Mouse (Mus musculus) lung, embryonic 16.5 days (tissue): Measurements from ENCODE around the gene Slc11a1. TPM values are rescaled to one million over a fixed set of nuclear protein-coding genes. Genes with fewer than 3 reads are reported as not detected.

ENCODE experiments used
- ATAC-seq: fragments of 200-750 bp; cut with Nextera tagmentation; 2 replicates; pipeline ENCODE4 v1.8.0; 2017; ENCODE audit warnings: low read depth, mild to moderate bottlenecking, moderate library complexity
- H3K27ac ChIP-seq: fragments of 300-500 bp; sonication (generic); 2 replicates; pipeline ENCODE4 v1.5.1; 2014; ENCODE audit warnings: mild to moderate bottlenecking, control low read depth, low read length
- H3K27me3 ChIP-seq: fragments of 300-500 bp; sonication (generic); 2 replicates; pipeline ENCODE4 v1.6.1; 2014; ENCODE audit warnings: low read depth, low read length, mixed read lengths; ENCODE audit not compliant: control insufficient read depth, insufficient read depth
- H3K36me3 ChIP-seq: fragments of 300-500 bp; sonication (generic); 2 replicates; pipeline ENCODE4 v1.6.1; 2014; ENCODE audit warnings: low read length; ENCODE audit not compliant: control insufficient read depth, insufficient read depth
- H3K4me1 ChIP-seq: fragments of 300-500 bp; sonication (generic); replicated peaks from 2 replicates; pipeline ENCODE4 v1.6.1; 2014; ENCODE audit warnings: low read length, mixed read lengths; ENCODE audit not compliant: control insufficient read depth, insufficient read depth
- H3K4me2 ChIP-seq: fragments of 300-500 bp; sonication (generic); 2 replicates; pipeline ENCODE4 v1.6.1; 2014; ENCODE audit warnings: low read depth, low read length, control low read depth
- H3K4me3 ChIP-seq: fragments of 300-500 bp; sonication (generic); 2 replicates; pipeline ENCODE4 v1.5.1; 2014; ENCODE audit warnings: mild to moderate bottlenecking, low read length, control low read depth
- H3K9ac ChIP-seq: fragments of 300-500 bp; sonication (generic); 2 replicates; pipeline ENCODE4 v1.6.1; 2014; ENCODE audit warnings: low read length, control low read depth
- H3K9me3 ChIP-seq: fragments of 300-500 bp; sonication (generic); 2 replicates; pipeline ENCODE4 v1.6.1; 2016; ENCODE audit warnings: low read length; ENCODE audit not compliant: control insufficient read depth
- WGBS: fragments of 180-500 bp; shearing (Covaris S2); extraction: QIAGEN DNeasy Blood & Tissue Kit; methylation state at CpG from one replicate; pipeline ENCODE4 v1.1.7; 2014; 5-methylcytosine and 5-hydroxymethylcytosine counted together
- microRNA counts: library from miRNA; unstranded; fragments of <30 nt; microRNA quantifications from one replicate; lab custom pipeline; 2016
- microRNA-seq: library from miRNA; unstranded; fragments of <30 nt; microRNA quantifications from one replicate; pipeline ENCODE4, GENCODE M21; 2016
- polyA plus RNA-seq: library from polyadenylated mRNA; unstranded; fragments of >200 nt; fragmentation: Nextera tagmentation; extraction: Ambion mirVana; gene quantifications from 2 replicates; pipeline ENCODE4 v1.2.1, GENCODE M21; 2015

Gene Slc11a1
- polyA plus RNA-seq, 1 experiment from 2014 or later, result 3.5 TPM

GRCm38 (mm10) chr1:74435563-74435962 is 60.6 kb downstream of the Slc11a1 start:
- WGBS, result 65% methylated on average over 6 of the region's 6 CpGs
- Histone ChIP-seq H3K27me3 (no peaks in the 10 kb centered on the region), H3K9me3 (no peaks in the 10 kb centered on the region), H3K4me2 (no peak overlapping the region), H3K4me3 (no peak overlapping the region), H3K36me3 (peaks cover 17% of the 10 kb centered on the region), H3K9ac (no peak overlapping the region), H3K27ac (no peak overlapping the region), H3K4me1 (no peaks in the 10 kb centered on the region)
- no peak for ATAC-seq

MicroRNAs within 50 kb of the gene (microRNA counts, 519-probe panel; counts per million panel counts)
- microRNA mmu-miR-26b (lab: Ali Mortazavi, UCI), result 3,741 counts per million, percentile 76 among the panel's probes with 10 or more counts

Small RNA genes lying within 50 kb of the gene (microRNA-seq; reads per million reads assigned to microRNA genes)
- 39,414 reads per million, percentile 99 among the genes with 10 or more reads in this experiment for gene Mir26b

Other genes starting within 250 kb of the Slc11a1 start
- 0.31 and 0.64 TPM in 2 replicates for gene Rufy4, start 249.7 kb upstream of the Slc11a1 start, polyA plus RNA-seq
- 0.21 and 0.43 TPM in 2 replicates for gene Cxcr2, start 221.2 kb upstream of the Slc11a1 start, polyA plus RNA-seq
- not detected in 2 replicates for gene Cxcr1, start 180.6 kb upstream of the Slc11a1 start, polyA plus RNA-seq
- gene Arpc2, start 139.1 kb upstream of the Slc11a1 start, polyA plus RNA-seq, result 418 and 448 TPM in 2 replicates
- 0.19 and 0.40 TPM in 2 replicates for gene Gpbar1, start 96.6 kb upstream of the Slc11a1 start, polyA plus RNA-seq
- 252 and 267 TPM in 2 replicates for gene Aamp, start 90.5 kb upstream of the Slc11a1 start, polyA plus RNA-seq
- 123 and 126 TPM in 2 replicates for gene Pnkd, start 90.3 kb upstream of the Slc11a1 start, polyA plus RNA-seq
- 57.9 and 63.0 TPM in 2 replicates for gene Tmbim1, start 69.6 kb upstream of the Slc11a1 start, polyA plus RNA-seq
- gene Catip, start 13.1 kb upstream of the Slc11a1 start, polyA plus RNA-seq, result 1.9 and 3.0 TPM in 2 replicates
- 90.8 and 93.9 TPM in 2 replicates for gene Ctdsp1, start 16.3 kb downstream of the Slc11a1 start, polyA plus RNA-seq
- gene Vil1, start 34.2 kb downstream of the Slc11a1 start, polyA plus RNA-seq, result 0.43 and 0.87 TPM in 2 replicates
- gene Cnot9, start 130.9 kb downstream of the Slc11a1 start, polyA plus RNA-seq, result 54.0 and 60.2 TPM in 2 replicates
- gene Plcd4, start 167.7 kb downstream of the Slc11a1 start, polyA plus RNA-seq, result 0.40 and 0.78 TPM in 2 replicates
- 29.9 and 31.0 TPM in 2 replicates for gene Usp37, start 169.1 kb downstream of the Slc11a1 start, polyA plus RNA-seq
- gene Zfp142, start 213.1 kb downstream of the Slc11a1 start, polyA plus RNA-seq, result 5.9 and 6.7 TPM in 2 replicates
- gene Bcs1l, start 213.1 kb downstream of the Slc11a1 start, polyA plus RNA-seq, result 18.2 and 18.5 TPM in 2 replicates
- gene Rnf25, start 226.2 kb downstream of the Slc11a1 start, polyA plus RNA-seq, result 31.2 and 36.8 TPM in 2 replicates
- gene Stk36, start 226.2 kb downstream of the Slc11a1 start, polyA plus RNA-seq, result 9.6 and 10.1 TPM in 2 replicates